Mouse (Mus musculus) adrenal gland, postnatal 14 days (tissue): ENCODE measurements around the gene Gnai2. TPM values are rescaled to one million over a fixed set of nuclear protein-coding genes. Genes with fewer than 3 reads are reported as not detected.

Source experiments
- DNase-seq: peaks from one replicate; pipeline ENCODE4 v3.0.0; 2021; ENCODE audit warnings: mixed read lengths
- total RNA-seq: library from RNA; stranded (reverse); gene quantifications from 2 replicates; pipeline ENCODE4 v1.2.3, GENCODE M21; 2021

Gnai2 gene
- total RNA-seq, 1 experiment from 2014 or later, result 249 TPM

GRCm38 (mm10) chr9:107631311-107631826 lies 3.8 kb downstream of the Gnai2 start:
- DNase-seq, result no peak

- no peak for DNase-seq
These were observed 4.6 kb downstream of the Gnai2 start for GRCm38 (mm10) chr9:107630576-107630975.

GRCm38 (mm10) chr9:107629901-107630425 lies 5.2 kb downstream of the Gnai2 start:
- no peak for DNase-seq

GRCm38 (mm10) chr9:107629411-107629730 lies 5.8 kb downstream of the Gnai2 start:
- no peak for DNase-seq

- peak; percentile 68 for DNase-seq
These were observed 6.3 kb downstream of the Gnai2 start for GRCm38 (mm10) chr9:107628721-107629410.

GRCm38 (mm10) chr9:107627387-107628255 lies 7.5 kb downstream of the Gnai2 start:
- no peak for DNase-seq

GRCm38 (mm10) chr9:107626844-107627277 lies 8.3 kb downstream of the Gnai2 start:
- peak; percentile 91 for DNase-seq

GRCm38 (mm10) chr9:107626158-107626843 lies 8.9 kb downstream of the Gnai2 start:
- DNase-seq, result no peak

GRCm38 (mm10) chr9:107625351-107626128 lies 9.6 kb downstream of the Gnai2 start:
- DNase-seq, result no peak

GRCm38 (mm10) chr9:107624951-107625350 lies 10.2 kb downstream of the Gnai2 start:
- no peak for DNase-seq

- no peak for DNase-seq
These were observed 10.6 kb downstream of the Gnai2 start for GRCm38 (mm10) chr9:107624539-107624938.

GRCm38 (mm10) chr9:107620954-107621353 lies 14.2 kb downstream of the Gnai2 start:
- no peak for DNase-seq

GRCm38 (mm10) chr9:107619546-107619879 lies 15.7 kb downstream of the Gnai2 start:
- peak; percentile 63 for DNase-seq

- peak; percentile 72 for DNase-seq
These were observed 16.2 kb downstream of the Gnai2 start for GRCm38 (mm10) chr9:107618778-107619545.

GRCm38 (mm10) chr9:107618098-107618497 lies 17.1 kb downstream of the Gnai2 start:
- no peak for DNase-seq

- no peak for DNase-seq
These were observed 17.7 kb downstream of the Gnai2 start for GRCm38 (mm10) chr9:107617461-107617860.

- no peak for DNase-seq
These were observed 20.1 kb downstream of the Gnai2 start for GRCm38 (mm10) chr9:107615035-107615434.

- peak; percentile 60 for DNase-seq
These were observed 22.1 kb downstream of the Gnai2 start for GRCm38 (mm10) chr9:107612945-107613569.

GRCm38 (mm10) chr9:107612191-107612944 lies 22.8 kb downstream of the Gnai2 start:
- DNase-seq, result peak; percentile 100
